Mouse (Mus musculus) midbrain, embryonic 14.5 days (tissue): ENCODE measurements around the gene Awat1. TPM values are rescaled to one million over a fixed set of nuclear protein-coding genes. Genes with fewer than 3 reads are reported as not detected.

Experiments used
- ATAC-seq: fragments of 200-750 bp; cut with Nextera tagmentation; 2 replicates; pipeline ENCODE4 v1.8.0; 2017; ENCODE audit warnings: moderate number of reproducible peaks, moderate library complexity; ENCODE audit not compliant: low FRiP score, low TSS enrichment
- DNase-seq: peaks from one replicate; pipeline ENCODE4 v3.0.0-alpha.2; 2015
- H3K27ac ChIP-seq: fragments of 300-500 bp; sonication (generic); replicated peaks from 2 replicates; pipeline ENCODE4 v1.5.1; 2014; ENCODE audit warnings: mild to moderate bottlenecking, low read depth, low read length, moderate library complexity
- H3K27me3 ChIP-seq: fragments of 300-500 bp; sonication (generic); 2 replicates; pipeline ENCODE4 v1.6.1; 2014; ENCODE audit warnings: low read length, control low read depth, mixed read lengths; ENCODE audit not compliant: control insufficient read depth, insufficient read depth
- H3K36me3 ChIP-seq: fragments of 300-500 bp; sonication (generic); 2 replicates; pipeline ENCODE4 v1.6.1; 2014; ENCODE audit warnings: low read length, control low read depth; ENCODE audit not compliant: control insufficient read depth, insufficient read depth
- H3K4me1 ChIP-seq: fragments of 300-500 bp; sonication (generic); 2 replicates; pipeline ENCODE4 v1.6.1; 2014; ENCODE audit warnings: mild to moderate bottlenecking, antibody characterized with exemption, low read length, control low read depth; ENCODE audit not compliant: control insufficient read depth, insufficient read depth
- H3K4me2 ChIP-seq: fragments of 300-500 bp; sonication (generic); 2 replicates; pipeline ENCODE4 v1.6.1; 2014; ENCODE audit warnings: mild to moderate bottlenecking, low read length, moderate library complexity
- H3K4me3 ChIP-seq: fragments of 300-500 bp; sonication (generic); replicated peaks from 2 replicates; pipeline ENCODE4 v1.5.1; 2014; ENCODE audit warnings: low read depth, low read length
- H3K9ac ChIP-seq: fragments of 300-500 bp; sonication (generic); replicated peaks from 2 replicates; pipeline ENCODE4 v1.6.1; 2014; ENCODE audit warnings: mild to moderate bottlenecking, low read length, moderate library complexity
- H3K9me3 ChIP-seq: fragments of 300-500 bp; sonication (generic); 2 replicates; pipeline ENCODE4 v1.6.1; 2016; ENCODE audit warnings: low read length, control low read depth, mixed read lengths; ENCODE audit not compliant: control insufficient read depth
- WGBS: fragments of 180-500 bp; shearing (Covaris S2); extraction: QIAGEN DNeasy Blood & Tissue Kit; methylation state at CpG from one replicate; pipeline ENCODE4 v1.1.7; 2014; 5-methylcytosine and 5-hydroxymethylcytosine counted together
- polyA plus RNA-seq: library from polyadenylated mRNA; unstranded; fragments of >200 nt; fragmentation: Nextera tagmentation; extraction: Ambion mirVana; gene quantifications from 2 replicates; pipeline ENCODE4 v1.2.1, GENCODE M21; 2014

Gene Awat1
- polyA plus RNA-seq, 1 experiment from 2014 or later: not detected

- ATAC-seq: no peak
- H3K4me1 ChIP-seq: no peaks in the 10 kb centered on the region
- H3K9me3 ChIP-seq: no peaks in the 10 kb centered on the region
- no peak overlapping the region for H3K9ac ChIP-seq
- no peak overlapping the region for H3K4me3 ChIP-seq
- H3K36me3 ChIP-seq: peaks cover 8% of the 10 kb centered on the region
- DNase-seq: peak; percentile 37
- WGBS: 75% methylated on average over 2 of the region's 2 CpGs
- H3K27me3 ChIP-seq: no peaks in the 10 kb centered on the region
- no peak overlapping the region for H3K4me2 ChIP-seq
- H3K27ac ChIP-seq: no peak overlapping the region
These were observed 49.3 kb downstream of the Awat1 start for GRCm38 (mm10) chrX:100621366-100621765.

DNA sequence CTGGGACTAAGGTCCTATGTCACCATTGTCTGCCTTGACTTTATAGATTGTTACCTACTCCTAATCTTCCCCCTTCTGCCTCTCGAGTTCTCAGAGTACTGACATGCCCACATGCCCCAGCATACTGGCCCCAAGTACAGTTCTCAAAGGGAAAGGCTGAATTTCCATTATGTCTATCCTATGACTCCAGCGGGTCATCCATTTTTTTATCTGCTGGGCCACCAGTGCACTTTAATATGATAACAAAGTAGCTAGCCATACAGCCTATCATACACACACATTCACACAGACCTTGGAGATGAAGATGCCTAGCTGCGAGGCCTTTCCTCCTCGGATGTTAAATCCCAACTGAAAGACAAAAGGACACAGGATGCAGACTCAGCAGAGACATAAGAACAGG, 52.2 kb downstream of the Awat1 start:
- Histone ChIP-seq H3K4me1 (no peaks in the 10 kb centered on the region), H3K27ac (no peak overlapping the region), H3K9ac (no peak overlapping the region), H3K4me3 (no peak overlapping the region), H3K4me2 (no peak overlapping the region), H3K36me3 (peaks cover 8% of the 10 kb centered on the region), H3K27me3 (no peaks in the 10 kb centered on the region), H3K9me3 (no peaks in the 10 kb centered on the region)
- 93% methylated on average over 4 of the region's 4 CpGs for WGBS
- ATAC-seq: no peak
- no peak for DNase-seq

- WGBS: 27% methylated on average over 7 of the region's 7 CpGs
- Histone ChIP-seq H3K4me1 (no peaks in the 10 kb centered on the region), H3K36me3 (peaks cover 8% of the 10 kb centered on the region), H3K9me3 (no peaks in the 10 kb centered on the region), H3K9ac (peak overlapping the region; percentile 52), H3K27ac (no peak overlapping the region), H3K27me3 (no peaks in the 10 kb centered on the region), H3K4me3 (peak overlapping the region; percentile 46), H3K4me2 (peak overlapping the region; percentile 56)
- DNase-seq: peak; percentile 12
- no peak for ATAC-seq
These were observed 53.1 kb downstream of the Awat1 start for GRCm38 (mm10) chrX:100625146-100625545.

GRCm38 (mm10) chrX:100625546-100625801, 53.4 kb downstream of the Awat1 start, which contains the start of gene Kif4:
Gene Kif4, plus strand, starts transcription at chrX:100625737.
- 25% methylated on average over 3 of the region's 3 CpGs for WGBS
- Histone ChIP-seq H3K27me3 (no peaks in the 10 kb centered on the region), H3K4me2 (peak within 1 kb of the TSS; percentile 71), H3K9me3 (no peaks in the 10 kb centered on the region), H3K4me3 (peak within 1 kb of the TSS; percentile 46), H3K9ac (peak within 1 kb of the TSS; percentile 52), H3K27ac (peak within 1 kb of the TSS; percentile 54; the same call in 1 of the 2 replicates), H3K4me1 (no peaks in the 10 kb centered on the region), H3K36me3 (peaks cover 8% of the 10 kb centered on the region)
- no peak for ATAC-seq
- DNase-seq: no peak

DNA sequence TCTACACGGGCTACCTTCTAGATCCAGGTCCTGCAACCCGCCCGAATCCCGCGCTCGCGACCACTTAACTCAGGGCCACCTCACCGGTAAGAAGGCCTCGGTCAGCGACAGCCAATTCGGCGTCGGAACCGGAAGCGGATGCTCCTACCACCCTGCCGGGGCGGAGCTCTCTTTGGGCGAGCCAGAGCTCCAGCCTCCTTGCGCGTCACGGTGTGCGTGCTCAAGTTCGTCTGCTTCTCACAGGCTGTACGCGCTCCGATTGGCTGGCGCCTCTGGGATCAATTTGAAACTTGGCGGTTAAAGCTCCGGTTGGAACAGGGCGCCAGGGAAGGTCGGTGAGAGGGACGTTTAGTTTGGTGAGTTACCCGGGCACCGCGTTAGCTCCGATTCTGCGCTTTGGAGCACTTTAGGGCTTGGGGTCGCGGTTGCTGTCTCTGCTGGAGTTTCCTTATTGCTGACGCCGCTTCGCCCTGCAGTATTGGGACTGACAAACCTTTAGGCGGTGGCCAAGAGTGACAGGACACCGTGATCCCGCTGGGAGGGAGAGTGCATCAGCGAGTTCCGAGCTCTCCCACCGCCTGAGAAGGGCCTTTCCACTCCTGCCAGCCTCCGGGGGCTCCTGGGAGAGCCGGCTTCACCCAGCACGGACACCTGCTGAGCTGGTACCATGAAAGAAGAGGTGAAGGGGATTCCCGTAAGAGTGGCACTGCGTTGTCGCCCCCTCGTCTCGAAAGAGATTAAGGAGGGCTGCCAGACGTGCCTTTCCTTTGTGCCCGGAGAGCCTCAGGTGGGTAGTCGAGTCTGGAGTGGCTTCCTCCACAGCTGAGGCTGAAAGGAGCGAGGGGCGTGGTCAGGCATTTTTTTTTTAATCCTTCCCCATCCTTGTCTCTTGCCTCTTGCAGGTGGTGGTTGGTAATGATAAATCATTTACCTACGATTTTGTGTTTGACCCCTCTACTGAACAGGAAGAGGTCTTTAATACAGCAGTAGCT, 54.0 kb downstream of the Awat1 start, which contains the start of gene Pdzd11:
Gene Pdzd11 (minus strand): TSS at position 767 of the 992 bp plus-strand sequence.
- H3K27me3 ChIP-seq: no peaks in the 10 kb centered on the region
- peak; percentile 96 for DNase-seq
- peak within 1 kb of the TSS; percentile 71 for H3K4me2 ChIP-seq
- 16% methylated on average over 62 of the region's 62 CpGs for WGBS
- no peaks in the 10 kb centered on the region for H3K9me3 ChIP-seq
- peak within 1 kb of the TSS; percentile 54; the same call in 1 of the 2 replicates for H3K27ac ChIP-seq
- H3K36me3 ChIP-seq: peaks cover 8% of the 10 kb centered on the region
- no peaks in the 10 kb centered on the region for H3K4me1 ChIP-seq
- ATAC-seq: peak; percentile 99
- peak within 1 kb of the TSS; percentile 52 for H3K9ac ChIP-seq
- peak within 1 kb of the TSS; percentile 46 for H3K4me3 ChIP-seq

Other genes starting within 250 kb of the Awat1 start
- gene Otud6a, start 143.2 kb upstream of the Awat1 start, polyA plus RNA-seq: not detected in 2 replicates
- 0.35 TPM in 1 of 2 replicates, not detected in the other for gene Awat2, start 129.5 kb upstream of the Awat1 start, polyA plus RNA-seq
- 29.0 and 29.3 TPM in 2 replicates for gene Igbp1, start 78.0 kb upstream of the Awat1 start, polyA plus RNA-seq
- not detected in 2 replicates for gene Dgat2l6, start 47.4 kb upstream of the Awat1 start, polyA plus RNA-seq
- not detected in 2 replicates for gene P2ry4, start 22.6 kb downstream of the Awat1 start, polyA plus RNA-seq
- not detected in 2 replicates for gene Arr3, start 33.2 kb downstream of the Awat1 start, polyA plus RNA-seq
- gene Kif4, start 53.5 kb downstream of the Awat1 start, polyA plus RNA-seq: 3.4 and 8.6 TPM in 2 replicates
- 111 and 122 TPM in 2 replicates for gene Pdzd11, start 54.3 kb downstream of the Awat1 start, polyA plus RNA-seq
- 31.0 and 31.1 TPM in 2 replicates for gene Gdpd2, start 157.6 kb downstream of the Awat1 start, polyA plus RNA-seq
- 13.0 and 14.8 TPM in 2 replicates for gene Dlg3, start 195.5 kb downstream of the Awat1 start, polyA plus RNA-seq